Mouse (Mus musculus) common myeloid progenitor, adult 5-6 weeks (primary cell): ENCODE results near the gene Plcg2. TPM values are rescaled to one million over a fixed set of nuclear protein-coding genes. Genes with fewer than 3 reads are reported as not detected.
A peak's percentile ranks its signal among the peaks of the same experiment; 100 is the strongest.

Experiments
- ATAC-seq: replicated peaks from 2 replicates; pipeline ENCODE4 v1.8.0; 2016; ENCODE audit warnings: low read depth, mild to moderate bottlenecking, moderate TSS enrichment, inconsistent platforms; ENCODE audit not compliant: poor library complexity, severe bottlenecking
- total RNA-seq: library from RNA; stranded (forward); fragments of 200-1000, 187-1606 nt; gene quantifications from 2 replicates; pipeline ENCODE4 v1.2.3, GENCODE M21; 2017

Gene Plcg2
- total RNA-seq, 1 experiment from 2014 or later = 76.7 TPM

DNA sequence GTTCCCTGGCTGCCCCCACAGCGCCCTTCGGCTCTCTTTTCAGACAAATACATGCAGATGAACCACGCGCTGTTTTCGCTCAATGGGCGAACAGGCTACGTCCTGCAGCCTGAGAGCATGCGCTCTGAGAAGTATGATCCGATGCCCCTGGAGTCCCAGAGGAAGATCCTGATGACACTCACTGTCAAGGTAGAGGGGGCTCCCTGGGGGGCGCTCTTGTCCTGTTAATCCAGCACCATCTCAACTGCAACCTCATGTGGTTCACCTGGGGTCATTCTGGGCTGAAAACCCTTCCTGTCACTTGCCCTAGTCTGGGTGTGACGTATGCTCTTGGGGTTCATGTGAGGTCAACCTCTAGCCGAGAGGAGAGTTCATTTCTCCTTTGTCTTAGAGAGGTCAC, 114.8 kb downstream of the Plcg2 start:
- ATAC-seq = no peak

DNA sequence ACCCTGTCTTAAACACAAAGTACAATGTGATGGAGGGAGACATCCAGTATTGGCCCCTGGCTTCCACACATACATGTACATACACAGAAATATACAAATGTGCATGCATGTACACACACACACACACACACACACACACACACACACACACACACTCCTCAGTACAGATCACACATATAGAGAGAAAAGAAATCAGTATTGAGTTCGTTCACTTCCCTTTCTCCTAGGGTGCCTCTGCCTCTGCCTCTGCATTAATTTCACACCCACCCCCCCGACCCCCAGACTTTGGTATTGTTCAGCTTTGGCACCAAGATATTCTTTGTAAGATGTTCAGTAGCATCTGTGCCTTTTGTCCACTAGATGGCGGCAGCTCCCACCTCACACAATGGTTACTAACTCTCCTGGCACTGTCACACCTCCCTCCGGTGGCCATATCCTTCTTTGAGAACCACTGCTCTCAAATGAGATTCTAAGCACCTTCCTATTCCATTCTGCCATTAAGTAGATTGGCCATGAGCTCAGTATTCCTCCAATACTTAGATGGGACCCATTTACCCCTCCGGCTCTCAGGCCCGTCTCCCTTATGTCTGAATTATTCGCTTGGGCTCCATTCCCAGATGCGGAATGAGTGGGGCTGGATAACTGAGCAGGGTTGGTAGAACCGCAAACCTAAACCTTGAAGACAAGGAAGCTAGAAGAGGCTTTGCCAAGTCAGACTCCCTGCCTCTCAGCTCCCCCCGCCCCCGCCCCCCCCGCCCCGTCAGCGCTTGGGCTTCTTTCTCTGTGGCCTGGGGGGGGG, 128.1 kb downstream of the Plcg2 start:
- ATAC-seq = peak; percentile 87

DNA sequence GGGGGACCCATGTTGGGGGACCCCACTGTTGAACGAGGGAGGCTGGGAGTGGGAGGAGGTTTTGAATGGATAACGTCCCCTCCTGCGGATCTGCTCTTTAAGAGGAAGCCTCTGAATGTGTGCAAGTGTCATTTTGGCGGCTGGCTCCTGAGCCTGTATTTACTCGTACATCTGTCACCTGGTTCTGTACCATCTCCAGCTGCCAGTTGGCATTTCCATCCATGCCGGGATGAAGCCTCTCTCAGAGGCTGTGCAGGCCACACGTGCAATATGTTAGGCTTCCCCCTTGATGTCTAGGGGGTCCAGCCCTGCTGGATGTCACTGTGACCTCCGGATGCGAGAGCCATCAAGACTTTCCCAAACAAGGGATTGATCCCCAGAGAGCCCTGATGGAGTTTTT, 129.0 kb downstream of the Plcg2 start:
- no peak for ATAC-seq

DNA sequence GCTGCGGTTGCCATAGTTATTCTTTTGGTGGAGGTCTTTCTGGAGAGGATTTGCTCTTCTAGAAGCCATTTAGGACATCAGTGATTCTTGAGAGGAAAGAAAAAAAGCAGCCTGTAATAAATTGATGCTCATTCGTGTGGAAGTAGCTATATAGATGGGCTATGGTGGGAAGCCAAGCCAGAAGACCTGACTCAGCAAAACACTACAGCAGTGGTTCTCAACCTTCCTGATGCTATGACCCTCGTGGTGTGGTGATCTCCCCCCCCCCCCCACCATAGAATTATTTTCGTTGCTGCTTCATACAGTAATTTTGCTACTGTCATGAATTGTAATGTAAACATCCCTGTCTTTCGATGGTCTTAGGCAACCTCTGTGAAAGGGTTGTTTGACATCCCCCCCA, 134.4 kb downstream of the Plcg2 start:
- no peak for ATAC-seq

DNA sequence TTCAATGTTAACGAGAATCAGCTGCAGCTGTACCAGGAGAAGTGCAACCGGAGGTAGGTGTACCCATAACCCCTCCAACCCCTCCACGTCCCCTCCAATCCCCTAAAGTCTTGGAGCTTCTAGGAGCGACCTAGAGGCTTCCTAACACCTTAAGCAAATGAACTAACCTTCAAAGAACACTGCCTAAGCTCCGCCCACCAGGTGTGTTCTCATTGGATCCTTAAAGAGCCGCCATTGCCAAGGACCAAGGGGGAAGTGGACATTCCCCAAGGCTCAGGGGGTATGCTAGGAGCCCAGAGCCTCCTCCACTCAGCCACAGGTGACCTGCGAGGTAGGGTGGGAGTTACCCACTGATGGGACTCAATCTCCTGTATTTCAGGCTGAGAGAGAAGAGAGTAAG, 136.3 kb downstream of the Plcg2 start:
- no peak for ATAC-seq

DNA sequence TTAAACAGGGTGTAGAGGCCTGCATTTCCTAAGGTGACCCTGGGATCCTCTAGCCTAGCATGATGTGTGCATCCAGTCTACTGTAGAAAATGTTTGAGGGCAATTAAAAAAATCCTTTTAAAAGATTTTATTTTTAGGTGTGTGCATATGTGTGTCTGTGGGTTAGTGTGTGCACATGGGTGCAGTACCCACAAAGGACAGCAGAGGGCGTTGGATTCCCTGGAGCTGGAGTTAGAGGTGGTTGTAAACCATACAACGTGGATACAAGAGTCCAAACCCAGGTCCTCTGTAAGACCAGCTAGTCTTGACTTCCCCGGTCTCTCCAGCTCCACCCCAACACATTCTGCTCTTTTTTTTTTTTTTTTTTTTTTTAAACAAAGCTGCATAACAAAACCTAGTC, 139.4 kb downstream of the Plcg2 start:
- ATAC-seq = no peak

DNA sequence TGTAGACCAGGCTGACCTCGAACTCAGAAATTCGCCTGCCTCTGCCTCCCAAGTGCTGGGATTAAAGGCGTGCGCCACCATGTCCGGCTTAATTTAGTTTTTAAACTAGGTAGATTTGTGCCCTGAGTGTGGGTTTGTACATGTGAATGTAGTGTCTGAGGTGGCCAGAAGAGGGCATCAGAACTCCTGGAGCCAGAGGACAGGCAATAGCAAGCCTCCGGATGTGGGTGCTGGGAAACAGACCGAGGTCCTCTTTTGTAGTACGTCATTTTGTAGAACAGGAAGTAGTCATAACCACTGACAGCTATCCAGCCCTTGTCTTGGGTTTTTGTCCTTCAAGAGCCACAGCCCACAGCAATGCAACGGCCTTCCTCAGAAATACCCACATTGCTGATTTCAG, 141.5 kb downstream of the Plcg2 start:
- no peak for ATAC-seq

DNA sequence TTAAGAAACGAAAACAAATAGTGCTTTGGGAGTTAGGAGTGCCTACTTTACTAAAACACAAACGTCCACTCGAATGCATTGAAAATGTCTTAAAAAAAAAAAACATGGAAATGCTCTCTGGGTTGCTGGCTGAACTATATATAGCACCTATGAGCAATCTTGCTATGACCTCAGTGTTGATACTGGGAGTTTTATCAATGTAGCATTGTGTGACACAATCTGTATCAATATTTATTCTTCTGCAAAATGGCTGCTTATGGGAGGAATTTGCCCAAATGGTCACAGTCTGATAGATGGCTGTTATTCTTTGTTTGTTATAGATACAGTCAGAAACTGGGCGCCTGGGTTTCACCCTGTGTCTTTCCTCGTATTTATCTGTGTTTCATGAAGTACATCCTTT, 147.4 kb downstream of the Plcg2 start:
- no peak for ATAC-seq

DNA sequence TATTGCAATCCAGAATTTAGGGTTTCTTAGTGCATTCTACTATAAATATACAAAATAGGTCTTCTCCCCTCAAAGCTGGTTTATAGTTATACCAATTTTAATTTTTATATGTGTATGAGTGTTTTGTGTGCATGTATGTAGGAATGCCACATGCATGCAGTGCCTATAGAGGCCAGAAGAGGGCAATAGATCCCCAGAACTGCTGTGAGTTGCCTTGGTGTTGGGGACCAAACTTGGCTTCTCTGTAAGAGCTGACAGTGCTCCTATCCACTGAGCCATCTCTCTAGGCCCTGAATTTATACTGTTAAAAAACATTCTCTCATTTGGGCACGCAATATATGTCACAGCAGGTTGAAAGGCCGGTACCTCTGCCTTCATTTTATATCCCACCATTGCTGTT, 147.9 kb downstream of the Plcg2 start:
- ATAC-seq = peak; percentile 90

DNA sequence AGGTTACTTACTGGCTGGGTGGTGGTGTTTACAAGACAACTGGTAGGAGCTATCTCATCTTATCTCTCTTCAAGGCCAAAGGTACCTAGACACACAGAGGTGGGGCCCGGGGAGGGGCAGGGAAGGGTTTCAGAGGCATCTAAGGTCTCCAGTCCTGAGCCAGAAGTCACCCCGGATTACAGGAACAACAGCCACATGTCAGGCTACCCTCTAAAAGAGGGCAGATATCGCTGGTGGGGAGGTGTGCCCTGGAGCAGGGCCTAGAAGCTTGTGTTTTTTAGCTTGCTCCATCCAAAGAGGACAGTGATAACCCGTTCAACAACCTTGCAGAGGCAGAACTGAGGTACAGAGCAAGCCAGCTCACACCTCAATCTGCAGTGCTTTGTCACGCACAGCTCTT, 148.3 kb downstream of the Plcg2 start:
- ATAC-seq = no peak

DNA sequence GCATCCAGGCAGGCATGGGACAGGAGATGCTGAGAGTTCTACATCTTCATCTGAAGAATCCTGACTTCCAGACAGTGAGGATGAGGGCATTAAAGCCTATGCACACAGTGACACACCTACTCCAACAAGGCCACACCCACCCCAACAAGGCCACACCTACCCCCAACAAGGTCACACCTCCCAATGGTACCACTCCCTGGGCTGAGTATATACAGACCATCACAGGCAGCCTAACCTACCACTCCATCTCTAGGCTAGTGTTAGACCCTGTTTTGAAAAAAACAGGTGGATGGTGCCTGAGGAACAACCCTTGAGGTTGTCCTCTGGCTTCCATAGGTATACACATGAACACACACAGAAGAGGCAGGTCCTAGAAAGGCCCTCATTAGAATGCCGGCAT, 154.2 kb downstream of the Plcg2 start:
- ATAC-seq = no peak

DNA sequence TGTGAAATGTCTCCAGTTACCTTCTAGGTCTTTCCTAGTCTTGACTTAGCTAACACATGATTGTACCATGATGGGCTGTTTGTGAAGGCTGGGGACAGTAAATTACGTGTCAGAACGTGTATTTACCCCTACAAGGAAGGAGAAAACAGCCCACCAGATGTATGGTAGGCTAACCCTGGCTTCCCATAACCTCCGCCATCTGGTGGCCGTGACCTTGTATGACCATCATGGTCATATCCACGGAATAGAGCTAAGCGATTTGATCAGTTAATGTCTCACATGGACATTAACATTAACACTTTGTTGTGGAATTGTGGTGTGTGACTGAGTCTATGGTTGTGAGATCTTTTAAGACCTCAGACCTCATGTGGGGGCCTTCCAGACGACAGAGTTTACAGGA, 160.9 kb downstream of the Plcg2 start:
- peak; percentile 52; the same call in 1 of the 2 replicates for ATAC-seq

DNA sequence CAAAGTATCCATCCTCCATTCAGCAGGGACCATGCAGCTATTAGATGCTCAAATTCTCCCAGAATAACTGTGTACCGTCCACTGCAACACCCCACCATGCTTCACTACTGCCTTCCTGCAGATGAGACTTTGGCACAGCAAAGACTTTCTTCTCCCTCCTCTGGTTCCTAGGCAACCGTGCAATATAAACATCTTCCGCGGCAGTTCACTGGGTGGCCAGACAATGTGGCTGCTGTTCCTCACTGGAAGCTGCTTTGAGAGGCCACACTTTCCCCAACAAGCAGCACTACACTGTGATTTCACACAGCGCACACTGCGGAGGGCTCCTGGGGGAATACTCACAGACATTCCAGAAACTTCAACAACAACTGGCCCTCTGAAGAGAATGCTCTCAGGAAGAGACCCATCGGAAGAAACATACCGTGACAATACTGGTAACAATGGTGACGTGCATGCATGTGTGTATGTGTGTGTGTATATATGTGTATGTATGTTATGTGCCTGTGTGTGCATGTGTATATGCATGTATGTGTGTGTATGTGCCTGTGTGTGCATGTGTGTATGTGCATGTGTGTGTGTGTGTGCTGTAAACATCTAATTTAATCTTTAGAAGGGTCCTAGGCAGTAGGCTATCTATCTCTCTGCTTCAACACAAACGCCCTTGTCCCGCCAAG, 162.4 kb downstream of the Plcg2 start:
- no peak for ATAC-seq

DNA sequence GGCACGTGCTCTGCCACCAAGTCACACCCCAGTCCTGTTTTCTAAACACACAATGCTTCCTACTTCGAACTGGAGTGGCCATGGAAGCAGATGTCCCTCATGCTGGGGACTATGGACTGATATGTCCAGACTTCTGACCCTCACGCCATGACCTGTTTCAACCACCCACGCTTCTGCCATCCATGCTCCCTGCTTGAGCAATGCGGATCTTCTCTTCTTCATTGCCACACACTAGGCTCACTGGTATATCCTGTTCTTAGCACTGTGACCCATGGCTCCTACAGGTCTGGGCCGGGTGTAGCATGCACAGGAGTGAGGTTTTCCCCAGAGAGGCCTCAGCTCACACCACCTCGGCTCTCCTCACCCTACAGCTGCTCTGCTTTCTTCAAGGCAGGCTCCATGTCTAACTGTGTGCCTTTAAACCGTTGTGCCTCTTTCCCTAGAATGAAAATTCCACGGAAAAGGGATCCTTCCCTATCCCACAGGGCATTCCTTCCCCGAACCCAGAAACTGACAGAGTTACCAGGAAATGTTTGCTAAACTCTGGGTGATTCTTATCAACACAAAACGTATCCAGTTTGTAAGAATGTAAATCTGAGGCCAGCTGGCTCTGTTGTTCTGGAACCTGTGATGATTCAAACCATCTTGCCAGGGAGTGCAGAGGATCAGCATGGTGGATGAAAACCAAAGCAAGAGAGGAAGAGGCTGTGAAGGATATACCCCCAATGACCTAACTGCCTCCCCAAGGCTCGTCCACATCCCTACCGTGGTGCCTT, 169.4 kb downstream of the Plcg2 start:
- ATAC-seq = no peak

DNA sequence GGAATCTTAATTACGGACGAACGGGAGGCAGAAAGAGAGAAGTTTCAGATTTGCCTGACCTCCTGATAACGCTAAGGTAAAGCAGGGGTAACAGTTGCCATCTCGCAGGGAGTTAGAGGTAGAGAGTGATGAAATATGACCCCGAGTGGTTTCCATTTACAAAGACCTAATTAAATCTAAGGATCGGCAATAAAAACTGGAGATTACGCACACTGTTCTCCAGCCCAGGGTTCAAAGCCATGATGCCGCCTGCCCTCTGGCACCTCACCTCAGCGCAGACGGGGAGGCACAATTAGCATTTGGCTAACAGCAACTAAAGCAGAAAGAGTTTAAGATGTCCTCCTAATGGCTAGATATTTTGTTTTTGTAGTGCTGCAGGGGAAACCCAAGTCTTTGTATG, 172.4 kb downstream of the Plcg2 start:
- no peak for ATAC-seq

DNA sequence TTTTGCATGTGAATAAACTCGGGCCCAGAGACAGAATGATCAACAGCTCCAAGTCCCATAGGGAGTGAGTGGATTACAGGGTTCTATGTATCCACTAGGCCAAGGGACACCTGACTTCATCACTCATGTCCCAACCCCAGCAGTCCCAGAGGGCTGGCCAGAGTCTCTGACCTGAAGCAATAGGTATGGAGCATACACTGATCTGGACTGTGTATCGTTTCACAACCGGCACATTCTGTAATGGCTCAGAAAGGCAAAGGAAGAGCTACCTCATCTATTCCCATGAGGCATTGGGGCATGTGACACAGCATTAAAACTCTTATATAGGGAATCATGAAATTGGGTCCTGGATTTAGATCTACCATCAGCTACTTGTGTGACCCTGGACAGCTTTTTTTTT, 174.5 kb downstream of the Plcg2 start:
- no peak for ATAC-seq

DNA sequence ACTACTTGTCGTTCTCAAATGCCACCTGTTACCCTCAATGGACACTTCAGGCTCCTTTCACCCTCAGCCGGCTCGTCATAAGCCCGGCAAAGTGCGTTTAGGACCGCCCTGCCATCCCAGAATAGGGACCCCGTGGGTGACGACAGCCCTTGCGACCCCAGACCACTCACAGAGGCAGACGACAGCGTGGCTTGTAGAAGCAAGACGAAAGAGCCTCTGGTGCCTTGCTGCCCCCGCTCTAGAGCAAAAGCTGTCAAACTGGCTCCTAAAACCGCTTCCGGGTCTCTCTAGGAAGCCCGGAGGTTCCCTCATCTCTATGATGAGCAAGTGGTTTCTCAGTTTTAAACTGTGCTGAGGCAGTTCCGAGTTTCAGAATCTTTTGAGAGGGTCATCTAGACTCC, 175.3 kb downstream of the Plcg2 start, which contains the start of gene Sdr42e1:
TSS of gene Sdr42e1 (minus strand) at position 260 of the 401 bp plus-strand sequence.
- peak; percentile 96 for ATAC-seq

DNA sequence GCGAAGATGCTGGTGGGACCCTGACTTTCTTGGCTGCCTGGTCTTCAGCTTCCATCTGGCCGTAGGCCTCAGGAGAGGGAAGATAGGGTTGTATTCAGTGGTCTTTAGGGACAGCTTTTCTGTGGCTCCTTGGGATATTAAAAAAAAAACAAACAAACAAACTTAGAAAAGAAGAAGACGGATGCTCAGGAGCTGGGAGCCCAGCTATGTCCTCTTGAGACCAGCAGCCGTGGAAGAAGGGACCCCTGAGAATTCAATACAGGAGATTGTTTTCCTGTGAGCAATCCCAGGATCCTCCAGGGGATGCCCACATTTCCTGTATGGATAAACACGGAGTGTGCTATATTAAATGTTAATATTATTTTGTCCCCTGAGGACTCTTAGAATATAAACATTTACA, 177.1 kb downstream of the Plcg2 start:
- no peak for ATAC-seq

DNA sequence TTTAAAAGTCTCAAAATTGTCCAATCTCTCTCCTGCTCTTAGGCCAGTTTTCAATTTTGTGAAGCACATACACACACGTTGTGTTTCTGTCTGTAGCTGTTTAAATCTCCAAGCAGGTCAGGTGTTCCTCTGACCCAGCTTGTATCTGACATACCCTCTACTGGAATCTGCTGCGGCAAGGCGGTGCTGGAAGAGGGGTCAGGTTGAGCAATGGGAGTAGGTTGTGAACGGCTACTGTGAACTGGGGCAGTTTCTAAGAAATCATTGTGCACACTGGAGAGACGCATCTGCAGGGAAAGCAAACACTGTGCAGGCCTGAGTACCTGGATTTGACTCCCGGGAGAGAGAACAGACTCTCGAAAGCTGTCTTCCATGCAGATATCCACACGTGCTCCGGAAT, 178.4 kb downstream of the Plcg2 start:
- no peak for ATAC-seq

DNA sequence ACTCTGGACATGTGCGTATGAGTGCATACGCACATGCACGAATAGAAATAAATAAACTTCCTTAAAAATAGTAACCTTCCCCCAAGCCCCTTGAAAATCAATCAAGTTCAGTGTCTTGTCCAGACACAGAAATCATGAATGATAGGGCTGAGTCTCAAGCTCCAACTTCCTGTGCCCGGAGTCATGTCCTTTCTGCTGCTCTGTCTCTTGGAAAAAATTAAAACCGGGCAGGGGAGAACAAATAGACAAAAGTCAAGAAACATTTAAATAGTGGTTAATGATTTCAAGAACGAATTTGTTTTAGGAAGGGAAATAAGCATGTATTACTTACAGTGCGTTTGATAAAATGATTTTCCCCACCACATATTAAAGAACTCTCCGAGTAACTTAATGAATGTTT, 178.9 kb downstream of the Plcg2 start:
- ATAC-seq = no peak

DNA sequence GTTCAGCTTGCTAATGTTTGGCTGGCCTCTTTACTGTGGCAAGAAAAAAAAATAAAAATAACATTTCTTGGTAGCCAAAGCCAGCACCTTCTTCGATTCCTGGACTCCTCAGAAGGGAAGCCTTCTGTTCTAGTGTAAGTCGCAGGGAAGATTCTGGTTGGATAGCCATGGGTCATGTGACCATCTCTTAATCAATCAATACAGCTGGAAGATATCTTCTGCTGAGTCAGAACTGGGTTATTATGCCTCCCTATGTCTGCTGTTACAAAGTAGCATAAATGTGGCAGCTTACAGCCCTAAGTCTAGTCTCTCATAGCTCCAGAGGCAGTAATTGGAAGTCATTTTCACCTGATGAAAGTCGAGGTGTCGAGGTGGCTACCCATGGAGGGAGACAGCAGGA, 180.6 kb downstream of the Plcg2 start:
- ATAC-seq = no peak
